Comparison of ENCODE assay signal across 8 mouse cellular contexts in the genomic region with DNA sequence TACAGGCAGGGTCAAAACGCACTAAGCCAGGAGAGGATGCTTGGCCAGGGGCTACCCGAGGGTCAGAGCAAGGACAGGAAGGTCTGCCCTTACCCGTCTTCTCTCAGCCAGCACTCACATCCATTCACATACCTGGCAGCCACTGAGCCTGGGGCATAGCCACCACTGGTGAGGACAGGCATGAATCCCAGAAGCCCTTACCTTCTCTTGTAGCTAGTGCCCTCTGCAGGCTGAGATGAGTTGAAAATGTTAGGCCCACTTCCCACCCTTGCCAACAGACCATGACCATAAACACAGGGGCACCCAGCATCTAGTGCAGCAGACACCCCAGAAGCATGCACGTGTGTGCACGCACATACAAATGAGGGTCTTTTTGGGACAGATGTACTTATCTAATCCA. TPM values are rescaled to one million over a fixed set of nuclear protein-coding genes. Genes with fewer than 3 reads are reported as not detected.
DNase-seq lines count a peak whose midpoint lies in the region; ATAC-seq lines count a peak whose summit lies in the region.

No protein-coding gene starts in this region.

- H3K27ac ChIP-seq in kidney, embryonic 14.5 days (ENCODE audit: low read depth, low read length), result no peak overlapping the region

- DNase-seq in kidney, adult 18-20 months, result peak; percentile 24
- peak; percentile 15 for DNase-seq in ES-CJ7 (ENCODE audit: low read depth, low spot score)
- peak; percentile 89 for DNase-seq in cerebellum, adult 9-11 months
- peak; percentile 22 to 42 for DNase-seq in kidney, postnatal 4 days
- DNase-seq in right cerebral cortex, postnatal 36 days (ENCODE audit: low spot score in 2 of 2), result peak; percentile 24 to 29
- DNase-seq in urinary bladder, postnatal 4 days (ENCODE audit: low spot score in 2 of 2), result no peak

- H3K27me3 ChIP-seq in kidney, embryonic 14.5 days (ENCODE audit: control insufficient read depth, insufficient read depth, low read length), result no peaks in the 10 kb centered on the region

- no peak for ATAC-seq in kidney, embryonic 14.5 days (ENCODE audit: low FRiP score, low TSS enrichment)
- no peak for ATAC-seq in inflammation-experienced regulatory T-cells, adult 6 months

- no peaks in the 10 kb centered on the region for H3K4me1 ChIP-seq in kidney, embryonic 14.5 days (ENCODE audit: control insufficient read depth, insufficient read depth, low read length)

- H3K9ac ChIP-seq in kidney, embryonic 14.5 days (ENCODE audit: low read depth, low read length), result no peak overlapping the region

- no peaks in the 10 kb centered on the region for H3K36me3 ChIP-seq in kidney, embryonic 14.5 days (ENCODE audit: control insufficient read depth, insufficient read depth, low read length)

- H3K4me2 ChIP-seq in kidney, embryonic 14.5 days (replicated peaks; ENCODE audit: low read depth, low read length), result no peak overlapping the region

- no peak overlapping the region for H3K4me3 ChIP-seq in kidney, embryonic 14.5 days (ENCODE audit: low read length)

- WGBS in kidney, embryonic 14.5 days, result 51% methylated on average over 5 of the region's 5 CpGs

- no peaks in the 10 kb centered on the region for H3K9me3 ChIP-seq in kidney, embryonic 14.5 days (ENCODE audit: control insufficient read depth, low read length)

RNA-seq across cellular contexts. Expression of gene Prom2, which starts 9.8 kb away (rescaled TPM):
- 1.4 and 1.9 TPM in 2 replicates for polyA plus RNA-seq in kidney, embryonic 14.5 days (2014; fragmentation: Nextera tagmentation; extraction: Ambion mirVana)
- polyA plus RNA-seq in inflammation-experienced regulatory T-cells, adult 6 months (2017; shearing (Covaris generic)), result under 1 TPM in 1 of 3 experiments, not detected in 2; 0.10 TPM

RNA-seq across cellular contexts. Expression of gene Kcnip3, which starts 29.2 kb away (rescaled TPM):
- 4.0 and 4.9 TPM in 2 replicates for polyA plus RNA-seq in kidney, embryonic 14.5 days (2014; fragmentation: Nextera tagmentation; extraction: Ambion mirVana)
- polyA plus RNA-seq in inflammation-experienced regulatory T-cells, adult 6 months (2017; shearing (Covaris generic)), result 1 to 10 TPM in 1 of 3 experiments, not detected in 2; 3.5 TPM

RNA-seq across cellular contexts. Expression of gene Zfp661, which starts 35.8 kb away (rescaled TPM):
- 2.8 and 5.7 TPM in 2 replicates for polyA plus RNA-seq in kidney, embryonic 14.5 days (2014; fragmentation: Nextera tagmentation; extraction: Ambion mirVana)
- 1 to 10 TPM in 2 of 3 experiments, under 1 TPM in 1; 0.92 to 3.0 (median 2.4) TPM for polyA plus RNA-seq in inflammation-experienced regulatory T-cells, adult 6 months (2017; shearing (Covaris generic))

RNA-seq across cellular contexts. Expression of gene Mrps5, which starts 35.9 kb away (rescaled TPM):
- 142 and 146 TPM in 2 replicates for polyA plus RNA-seq in kidney, embryonic 14.5 days (2014; fragmentation: Nextera tagmentation; extraction: Ambion mirVana)
- 100 to 1,000 TPM; 107 to 152 (median 144) TPM for polyA plus RNA-seq in inflammation-experienced regulatory T-cells, adult 6 months (2017; shearing (Covaris generic))

Comparison
In these comparisons a context has a peak if more than half of its experiments do, and no peak if none do; other contexts are left out.
1. DNase-seq: peak in kidney, adult 18-20 months (single experiment), ES-CJ7 (single experiment), cerebellum, adult 9-11 months (single experiment), kidney, postnatal 4 days (2 of 2) and right cerebral cortex, postnatal 36 days (2 of 2); none in urinary bladder, postnatal 4 days (0 of 2).